ENCODE assay signal across 10 mouse cellular contexts in genomic region chr9:114960844-114961243, GRCm38 (mm10). TPM values are rescaled to one million over a fixed set of nuclear protein-coding genes. Genes with fewer than 3 reads are reported as not detected.
"Had no signal": no experiment of that assay in that cellular context is flagged by ENCODE, and none has a peak within 500 bp of the region (broad histone marks: within the 10 kb centered on the region; RNA-seq: fewer than 3 reads in every experiment).

No protein-coding gene starts in this region.

- ATAC-seq: liver, embryonic 12.5 days had no signal

- DNase-seq: liver; lung, postnatal 14 days; midbrain, embryonic 14.5 days; thymus, postnatal 25 days had no signal

- H3K4me3 ChIP-seq: limb, embryonic 10.5 days; limb, embryonic 13.5 days; liver, embryonic 12.5 days; liver, embryonic 15.5 days; lung, embryonic 15.5 days had no signal

- H3K27ac ChIP-seq: limb, embryonic 10.5 days; limb, embryonic 13.5 days; liver, embryonic 12.5 days; liver, embryonic 15.5 days; lung, embryonic 15.5 days; macrophage had no signal

- H3K4me1 ChIP-seq: limb, embryonic 13.5 days; liver, embryonic 12.5 days; liver, embryonic 15.5 days; lung, embryonic 15.5 days had no signal

RNA-seq across cellular contexts. Expression of gene Osbpl10, which starts 17.5 kb away (rescaled TPM):
- polyA plus RNA-seq: macrophage had no signal
